Mouse (Mus musculus): ENCODE measurements around the gene Mgat4d. TPM values are rescaled to one million over a fixed set of nuclear protein-coding genes. Genes with fewer than 3 reads are reported as not detected.

The Mgat4d gene
- polyA plus RNA-seq, 1 experiment from 2014 or later: not detected

DNA sequence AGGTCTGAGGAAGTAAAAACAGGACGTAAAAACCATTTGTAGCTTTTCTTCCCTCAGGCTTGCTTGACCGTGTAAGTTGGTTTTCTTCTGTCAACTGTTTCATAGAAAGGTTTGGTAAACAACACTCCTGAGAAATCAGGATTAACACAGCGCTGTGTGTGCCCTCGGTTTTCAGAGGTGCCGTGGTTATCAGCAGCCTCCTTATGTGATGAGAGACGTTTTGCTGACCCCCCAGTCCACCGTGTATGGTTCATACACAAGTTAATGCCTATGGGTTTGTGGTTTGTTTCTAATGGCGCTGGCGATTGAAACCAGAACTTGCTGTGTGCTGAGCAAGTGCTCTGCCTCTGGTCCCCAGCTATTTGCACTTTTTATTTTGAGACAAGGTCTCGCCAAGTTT, 57.3 kb downstream of the Mgat4d start:
- H3K4me2 ChIP-seq (replicated peaks; ENCODE audit: low read depth, low read length): no peak overlapping the region
- no peaks in the 10 kb centered on the region for H3K27me3 ChIP-seq (ENCODE audit: control insufficient read depth, insufficient read depth, low read length)
- no peaks in the 10 kb centered on the region for H3K9me3 ChIP-seq (ENCODE audit: control insufficient read depth, low read length)
- H3K4me3 ChIP-seq (ENCODE audit: low read depth, low read length): no peak overlapping the region
- no peak for ATAC-seq (ENCODE audit: low FRiP score)
- 84% methylated on average over 10 of the region's 10 CpGs for WGBS
- H3K9ac ChIP-seq (ENCODE audit: low read depth, low read length): no peak overlapping the region
- DNase-seq (ENCODE audit: low spot score): no peak
- H3K27ac ChIP-seq (ENCODE audit: low read depth, low read length): no peak overlapping the region
- H3K4me1 ChIP-seq (replicated peaks; ENCODE audit: control insufficient read depth, insufficient read depth, low read length): no peaks in the 10 kb centered on the region
- H3K36me3 ChIP-seq (ENCODE audit: control insufficient read depth, insufficient read depth, low read length): no peaks in the 10 kb centered on the region

DNA sequence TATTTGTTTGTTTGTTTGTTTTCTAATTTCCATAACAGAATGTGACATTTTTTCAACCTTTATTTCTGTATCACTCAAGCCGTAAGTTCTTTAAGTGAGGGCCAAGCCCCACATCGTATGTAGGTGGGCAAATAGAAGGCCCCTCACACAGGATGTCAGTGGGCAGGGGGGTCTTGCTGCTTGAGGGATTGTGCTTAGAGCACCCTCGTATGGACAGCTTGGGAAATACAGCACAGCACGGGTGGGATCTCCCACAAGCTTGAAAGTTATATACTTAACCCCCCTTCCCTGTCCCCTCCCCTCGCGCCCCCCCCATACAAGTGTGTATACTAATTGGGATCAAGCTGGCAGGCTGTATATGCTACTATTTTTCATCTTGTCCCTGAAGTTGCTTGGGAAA, 58.6 kb downstream of the Mgat4d start:
- 35% methylated on average over 6 of the region's 6 CpGs for WGBS
- Histone ChIP-seq H3K4me3 (ENCODE audit: low read depth, low read length) (no peak overlapping the region), H3K36me3 (ENCODE audit: control insufficient read depth, insufficient read depth, low read length) (no peaks in the 10 kb centered on the region), H3K27ac (ENCODE audit: low read depth, low read length) (no peak overlapping the region), H3K27me3 (ENCODE audit: control insufficient read depth, insufficient read depth, low read length) (no peaks in the 10 kb centered on the region), H3K4me1 (replicated peaks; ENCODE audit: control insufficient read depth, insufficient read depth, low read length) (no peaks in the 10 kb centered on the region), H3K9ac (ENCODE audit: low read depth, low read length) (no peak overlapping the region), H3K4me2 (replicated peaks; ENCODE audit: low read depth, low read length) (no peak overlapping the region), H3K9me3 (ENCODE audit: control insufficient read depth, low read length) (no peaks in the 10 kb centered on the region)
- peak; percentile 45 for DNase-seq (ENCODE audit: low spot score)
- no peak for ATAC-seq (ENCODE audit: low FRiP score)

DNA sequence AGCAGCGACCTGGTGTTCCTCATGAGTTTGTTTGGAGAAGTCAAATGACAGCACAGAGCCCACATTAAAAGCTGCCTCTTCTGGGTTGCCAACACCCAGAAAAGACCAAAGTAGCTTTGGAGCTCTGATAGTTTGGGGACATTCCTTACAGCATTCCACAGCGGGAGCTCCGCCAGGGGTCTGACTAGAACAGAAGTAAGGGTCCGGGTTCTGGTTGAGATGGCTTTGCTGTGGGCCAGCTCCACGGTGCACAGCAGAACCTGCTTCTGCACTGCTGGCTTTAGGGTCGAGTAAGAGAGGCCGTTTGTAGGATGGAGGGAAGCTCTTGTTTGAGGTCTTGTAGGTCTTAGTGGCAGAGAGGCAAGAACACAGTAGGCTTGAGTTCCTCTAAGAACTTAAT, 60.2 kb downstream of the Mgat4d start:
- DNase-seq (ENCODE audit: low spot score): no peak
- Histone ChIP-seq H3K9me3 (ENCODE audit: control insufficient read depth, low read length) (no peaks in the 10 kb centered on the region), H3K4me3 (ENCODE audit: low read depth, low read length) (no peak overlapping the region), H3K4me2 (replicated peaks; ENCODE audit: low read depth, low read length) (no peak overlapping the region), H3K36me3 (ENCODE audit: control insufficient read depth, insufficient read depth, low read length) (no peaks in the 10 kb centered on the region), H3K27me3 (ENCODE audit: control insufficient read depth, insufficient read depth, low read length) (no peaks in the 10 kb centered on the region), H3K9ac (ENCODE audit: low read depth, low read length) (no peak overlapping the region), H3K27ac (ENCODE audit: low read depth, low read length) (no peak overlapping the region), H3K4me1 (replicated peaks; ENCODE audit: control insufficient read depth, insufficient read depth, low read length) (no peaks in the 10 kb centered on the region)
- WGBS: 84% methylated on average over 7 of the region's 7 CpGs
- no peak for ATAC-seq (ENCODE audit: low FRiP score)

DNA sequence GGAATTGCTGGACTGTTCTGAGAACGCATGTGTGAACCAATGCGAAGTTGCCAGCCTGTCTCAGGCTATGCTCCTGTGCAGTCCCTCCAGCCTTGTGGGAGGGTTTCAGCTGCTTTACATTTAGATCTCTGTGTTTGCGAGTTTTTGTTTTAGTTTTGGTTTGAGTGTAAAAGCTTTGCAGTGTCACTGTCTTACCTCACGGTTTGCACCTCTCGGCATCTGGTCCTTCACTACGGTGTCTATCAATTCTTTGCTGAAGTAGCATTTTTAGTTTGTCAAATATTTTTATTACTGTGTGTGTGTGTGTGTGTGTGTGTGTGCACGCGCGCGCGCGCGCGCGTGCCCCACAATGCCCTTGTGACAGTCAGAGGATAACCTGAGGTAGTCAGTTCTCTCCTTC, 68.6 kb downstream of the Mgat4d start:
- Histone ChIP-seq H3K27ac (ENCODE audit: low read depth, low read length) (no peak overlapping the region), H3K36me3 (ENCODE audit: control insufficient read depth, insufficient read depth, low read length) (no peaks in the 10 kb centered on the region), H3K4me2 (replicated peaks; ENCODE audit: low read depth, low read length) (no peak overlapping the region), H3K9ac (ENCODE audit: low read depth, low read length) (no peak overlapping the region), H3K4me3 (ENCODE audit: low read depth, low read length) (no peak overlapping the region), H3K4me1 (replicated peaks; ENCODE audit: control insufficient read depth, insufficient read depth, low read length) (no peaks in the 10 kb centered on the region), H3K9me3 (ENCODE audit: control insufficient read depth, low read length) (no peaks in the 10 kb centered on the region), H3K27me3 (ENCODE audit: control insufficient read depth, insufficient read depth, low read length) (no peaks in the 10 kb centered on the region)
- ATAC-seq (ENCODE audit: low FRiP score): no peak
- no peak for DNase-seq (ENCODE audit: low spot score)
- WGBS: 96% methylated on average over 15 of the region's 15 CpGs

DNA sequence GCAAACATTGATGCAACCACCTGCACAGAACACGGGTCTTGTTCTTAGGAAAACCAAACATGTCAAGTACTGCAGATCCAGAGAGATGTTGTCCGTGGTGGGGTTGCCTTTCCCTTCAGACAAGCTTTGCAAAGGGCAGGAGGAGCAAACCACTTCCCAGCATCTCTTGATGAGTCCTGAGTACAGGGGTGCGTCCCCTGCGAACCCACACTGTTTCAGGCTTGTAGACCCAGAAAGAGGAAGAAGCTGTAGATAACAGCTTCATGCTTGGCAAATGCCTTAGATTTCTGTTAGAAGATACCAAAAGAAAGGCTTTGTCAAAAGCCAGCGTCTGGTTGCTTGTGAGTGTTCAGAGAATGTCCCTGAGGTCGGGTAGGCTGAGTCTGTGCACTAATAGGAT, 69.7 kb downstream of the Mgat4d start:
- Histone ChIP-seq H3K4me1 (replicated peaks; ENCODE audit: control insufficient read depth, insufficient read depth, low read length) (no peaks in the 10 kb centered on the region), H3K36me3 (ENCODE audit: control insufficient read depth, insufficient read depth, low read length) (no peaks in the 10 kb centered on the region), H3K4me3 (ENCODE audit: low read depth, low read length) (no peak overlapping the region), H3K9me3 (ENCODE audit: control insufficient read depth, low read length) (no peaks in the 10 kb centered on the region), H3K27me3 (ENCODE audit: control insufficient read depth, insufficient read depth, low read length) (no peaks in the 10 kb centered on the region), H3K9ac (ENCODE audit: low read depth, low read length) (no peak overlapping the region), H3K27ac (ENCODE audit: low read depth, low read length) (no peak overlapping the region), H3K4me2 (replicated peaks; ENCODE audit: low read depth, low read length) (no peak overlapping the region)
- WGBS: 85% methylated on average over 6 of the region's 6 CpGs
- ATAC-seq (ENCODE audit: low FRiP score) (no peak), DNase-seq (ENCODE audit: low spot score) (no peak)

DNA sequence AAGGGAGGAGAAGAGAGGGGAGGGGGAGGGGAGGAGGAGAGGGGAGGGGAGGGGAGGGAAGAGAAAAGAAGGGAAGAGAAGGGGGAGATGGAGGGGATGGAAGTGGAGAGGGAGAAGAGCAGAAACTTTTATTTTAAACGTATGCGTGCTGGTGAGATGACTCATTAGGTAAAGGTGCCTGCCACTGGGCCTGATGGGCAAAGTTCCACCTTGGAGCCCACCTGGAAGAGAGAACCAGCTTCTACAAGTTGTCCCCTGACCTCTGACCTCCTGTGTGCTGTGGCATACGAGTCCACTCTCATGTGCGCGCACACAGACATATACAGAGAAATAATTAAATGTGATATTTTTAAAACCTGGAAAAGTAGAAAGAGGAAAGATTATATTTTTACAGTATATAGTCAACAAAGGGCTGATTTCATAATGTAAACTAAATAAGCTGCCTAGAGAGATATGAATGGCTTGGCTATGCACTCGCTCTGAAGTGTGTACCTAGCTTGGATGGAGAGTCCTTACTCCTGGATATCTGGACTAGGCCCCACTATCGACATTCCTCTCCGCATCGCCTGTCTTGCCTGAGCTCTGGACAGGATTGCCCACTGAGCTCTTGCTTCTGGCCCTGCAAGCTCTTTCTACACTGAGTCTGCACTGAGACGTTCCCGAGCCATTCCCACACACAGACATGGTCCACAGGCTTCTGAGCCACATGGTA, 70.7 kb downstream of the Mgat4d start:
- Histone ChIP-seq H3K9ac (ENCODE audit: low read depth, low read length) (no peak overlapping the region), H3K9me3 (ENCODE audit: control insufficient read depth, low read length) (no peaks in the 10 kb centered on the region), H3K4me2 (replicated peaks; ENCODE audit: low read depth, low read length) (no peak overlapping the region), H3K4me1 (replicated peaks; ENCODE audit: control insufficient read depth, insufficient read depth, low read length) (no peaks in the 10 kb centered on the region), H3K4me3 (ENCODE audit: low read depth, low read length) (no peak overlapping the region), H3K27me3 (ENCODE audit: control insufficient read depth, insufficient read depth, low read length) (no peaks in the 10 kb centered on the region), H3K27ac (ENCODE audit: low read depth, low read length) (no peak overlapping the region), H3K36me3 (ENCODE audit: control insufficient read depth, insufficient read depth, low read length) (no peaks in the 10 kb centered on the region)
- DNase-seq (ENCODE audit: low spot score) (no peak), ATAC-seq (ENCODE audit: low FRiP score) (no peak)
- 87% methylated on average over 11 of the region's 11 CpGs for WGBS

DNA sequence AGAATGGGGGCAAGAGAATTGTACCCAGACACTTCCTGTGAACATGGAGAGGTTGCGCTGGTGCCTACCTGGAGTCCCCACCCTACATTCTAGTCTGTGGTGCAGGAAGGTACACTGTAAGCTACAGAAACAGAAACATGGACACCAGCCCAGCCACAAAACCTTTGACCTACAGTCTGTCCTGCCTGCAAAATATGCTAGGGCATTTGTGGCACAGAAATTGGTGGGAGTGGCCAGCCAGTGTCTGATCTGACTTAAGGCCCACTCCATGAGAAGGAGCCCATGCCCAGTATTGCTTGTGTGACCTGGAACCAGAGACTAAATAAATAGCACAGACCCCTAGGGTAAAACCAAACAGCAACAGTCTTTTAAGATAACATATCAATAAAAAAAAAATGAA, 73.1 kb downstream of the Mgat4d start:
- Histone ChIP-seq H3K27me3 (ENCODE audit: control insufficient read depth, insufficient read depth, low read length) (no peaks in the 10 kb centered on the region), H3K27ac (ENCODE audit: low read depth, low read length) (no peak overlapping the region), H3K4me3 (ENCODE audit: low read depth, low read length) (no peak overlapping the region), H3K9me3 (ENCODE audit: control insufficient read depth, low read length) (no peaks in the 10 kb centered on the region), H3K36me3 (ENCODE audit: control insufficient read depth, insufficient read depth, low read length) (no peaks in the 10 kb centered on the region), H3K9ac (ENCODE audit: low read depth, low read length) (no peak overlapping the region), H3K4me1 (replicated peaks; ENCODE audit: control insufficient read depth, insufficient read depth, low read length) (0 out of 2 replicates have a peak, but pooled peaks cover 3% of the 10 kb centered on the region), H3K4me2 (replicated peaks; ENCODE audit: low read depth, low read length) (no peak overlapping the region)
- DNase-seq (ENCODE audit: low spot score) (no peak), ATAC-seq (ENCODE audit: low FRiP score) (no peak)
- WGBS: 100% methylated on average over 1 of the region's 1 CpGs

DNA sequence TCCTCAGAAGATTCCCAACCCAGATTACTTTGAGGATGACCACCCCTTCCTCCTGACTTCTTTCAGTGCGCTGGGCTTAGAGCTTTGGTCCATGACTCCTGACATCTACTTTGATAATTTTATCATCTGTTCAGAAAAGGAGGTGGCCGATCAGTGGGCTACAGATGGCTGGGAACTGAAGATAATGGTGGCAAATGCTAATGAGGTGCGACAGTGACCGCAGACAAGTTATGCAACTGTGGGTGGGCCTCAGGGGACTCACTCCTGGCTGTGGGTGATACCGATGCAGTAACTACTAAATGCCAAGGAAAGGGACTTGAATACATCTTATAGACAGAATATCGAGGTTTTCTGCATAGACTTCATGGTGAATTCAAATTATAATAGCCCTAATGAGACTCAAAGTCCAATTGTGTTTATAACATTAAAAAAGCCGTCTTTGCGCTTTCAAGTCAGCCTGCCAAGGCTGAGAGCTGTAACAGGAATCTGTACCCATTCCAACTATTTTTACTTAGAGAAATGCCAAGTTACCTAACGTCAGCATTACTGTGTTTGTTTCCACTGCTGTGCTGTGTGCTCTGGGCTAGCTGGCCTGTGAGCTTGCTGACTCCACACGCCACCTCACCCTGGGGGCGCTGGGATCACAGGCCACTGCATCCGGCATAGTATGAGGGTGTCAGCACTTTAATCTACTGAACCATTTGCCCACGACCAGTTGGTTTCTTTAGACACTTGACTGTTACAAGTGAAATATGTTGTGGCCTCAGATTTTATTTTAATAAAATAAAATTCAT, 75.0 kb downstream of the Mgat4d start:
- no peaks in the 10 kb centered on the region for H3K36me3 ChIP-seq (ENCODE audit: control insufficient read depth, insufficient read depth, low read length)
- DNase-seq (ENCODE audit: low spot score) (no peak), ATAC-seq (ENCODE audit: low FRiP score) (no peak)
- H3K27me3 ChIP-seq (ENCODE audit: control insufficient read depth, insufficient read depth, low read length): no peaks in the 10 kb centered on the region
- no peak overlapping the region for H3K27ac ChIP-seq (ENCODE audit: low read depth, low read length)
- no peak overlapping the region for H3K9ac ChIP-seq (ENCODE audit: low read depth, low read length)
- 76% methylated on average over 13 of the region's 13 CpGs for WGBS
- no peak overlapping the region for H3K4me2 ChIP-seq (replicated peaks; ENCODE audit: low read depth, low read length)
- 0 out of 2 replicates have a peak, but pooled peaks cover 3% of the 10 kb centered on the region for H3K4me1 ChIP-seq (replicated peaks; ENCODE audit: control insufficient read depth, insufficient read depth, low read length)
- H3K9me3 ChIP-seq (ENCODE audit: control insufficient read depth, low read length): no peaks in the 10 kb centered on the region
- H3K4me3 ChIP-seq (ENCODE audit: low read depth, low read length): no peak overlapping the region

DNA sequence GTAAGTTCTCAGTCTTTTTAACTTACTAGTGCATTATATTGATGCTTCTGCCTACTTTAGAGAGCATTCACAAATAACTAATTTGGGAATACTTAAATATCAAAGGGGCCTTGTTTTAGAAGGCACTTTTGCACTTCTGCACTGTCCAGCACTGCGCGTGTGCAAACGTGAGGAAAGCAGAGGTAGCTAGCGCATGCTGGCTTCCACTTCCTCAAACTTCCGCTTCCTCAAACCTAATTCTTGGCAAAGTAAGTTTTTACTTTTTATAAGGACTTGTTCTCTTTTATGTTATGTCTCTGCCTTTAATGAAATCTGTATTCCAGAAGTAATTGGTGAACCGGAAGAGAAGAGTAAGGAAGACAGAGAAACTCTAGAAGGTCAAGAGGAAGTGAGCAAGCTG, 76.9 kb downstream of the Mgat4d start:
- H3K27ac ChIP-seq (ENCODE audit: low read depth, low read length): no peak overlapping the region
- no peaks in the 10 kb centered on the region for H3K9me3 ChIP-seq (ENCODE audit: control insufficient read depth, low read length)
- no peak overlapping the region for H3K9ac ChIP-seq (ENCODE audit: low read depth, low read length)
- H3K4me1 ChIP-seq (replicated peaks; ENCODE audit: control insufficient read depth, insufficient read depth, low read length): 0 out of 2 replicates have a peak, but pooled peaks cover 3% of the 10 kb centered on the region
- WGBS: 92% methylated on average over 6 of the region's 6 CpGs
- H3K4me2 ChIP-seq (replicated peaks; ENCODE audit: low read depth, low read length): no peak overlapping the region
- no peaks in the 10 kb centered on the region for H3K27me3 ChIP-seq (ENCODE audit: control insufficient read depth, insufficient read depth, low read length)
- ATAC-seq (ENCODE audit: low FRiP score) (no peak), DNase-seq (ENCODE audit: low spot score) (no peak)
- no peaks in the 10 kb centered on the region for H3K36me3 ChIP-seq (ENCODE audit: control insufficient read depth, insufficient read depth, low read length)
- H3K4me3 ChIP-seq (ENCODE audit: low read depth, low read length): no peak overlapping the region
